Mouse (Mus musculus) spleen, embryonic (tissue): ENCODE measurements around the gene I0C0044D17Rik.

ENCODE experiments used
- CTCF ChIA-PET: fragments of 350-600 bp; sonication (Branson Sonifier 250); formaldehyde crosslinking; loops from one replicate; lab custom pipeline; 2022; lab: Charles Lee

Gene I0C0044D17Rik

GRCm38 (mm10) chr4:98831726-98832125 lies 8.1 kb upstream of the I0C0044D17Rik start:
- CTCF ChIA-PET: no interaction called here

GRCm38 (mm10) chr4:98826701-98827100 lies 3.1 kb upstream of the I0C0044D17Rik start:
- CTCF ChIA-PET: interaction anchor here (0.6 kb wide), 1 partner anchor 133 kb away, joined by 4 read pairs; no protein-coding TSS in a partner anchor

DNA sequence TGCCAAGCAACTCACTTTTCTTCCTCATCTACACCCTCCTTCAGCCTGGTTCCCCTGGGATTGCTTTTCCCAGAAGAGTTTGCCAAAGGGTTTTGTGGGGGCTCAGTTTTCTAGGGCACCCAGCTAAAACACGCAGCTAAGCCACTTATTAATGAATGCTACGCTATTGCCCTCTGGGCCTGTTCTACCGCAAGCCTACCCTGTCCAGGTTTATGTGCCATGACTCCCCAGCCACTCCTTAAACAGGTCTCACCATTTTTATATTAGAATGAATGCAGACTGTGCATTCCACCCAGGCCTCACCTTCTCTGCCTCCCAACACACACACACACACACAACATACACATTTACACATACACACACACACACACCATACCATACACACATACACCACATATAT lies 593 bp downstream of the I0C0044D17Rik start:
- CTCF ChIA-PET: no interaction called here

DNA sequence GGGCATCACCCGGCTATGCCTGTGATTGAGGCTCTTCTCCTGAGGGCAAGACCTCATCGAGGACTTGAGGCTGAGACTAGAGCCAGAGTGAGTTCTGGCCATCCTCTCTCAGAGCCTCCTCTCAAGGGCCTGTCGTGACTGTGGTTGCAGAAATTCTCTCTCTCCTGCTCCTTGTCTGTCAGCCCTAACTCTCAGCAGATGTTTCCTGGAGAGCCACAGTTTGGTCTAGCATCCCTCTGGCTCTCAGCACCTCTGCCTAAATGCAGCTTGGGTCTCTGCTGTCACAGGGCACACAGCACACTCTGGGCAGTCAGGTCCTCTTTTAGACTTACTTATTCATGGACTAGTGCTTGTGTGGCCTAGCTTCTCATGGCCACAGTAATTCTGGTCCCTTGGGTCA lies 1.2 kb downstream of the I0C0044D17Rik start:
- CTCF ChIA-PET: no interaction called here

DNA sequence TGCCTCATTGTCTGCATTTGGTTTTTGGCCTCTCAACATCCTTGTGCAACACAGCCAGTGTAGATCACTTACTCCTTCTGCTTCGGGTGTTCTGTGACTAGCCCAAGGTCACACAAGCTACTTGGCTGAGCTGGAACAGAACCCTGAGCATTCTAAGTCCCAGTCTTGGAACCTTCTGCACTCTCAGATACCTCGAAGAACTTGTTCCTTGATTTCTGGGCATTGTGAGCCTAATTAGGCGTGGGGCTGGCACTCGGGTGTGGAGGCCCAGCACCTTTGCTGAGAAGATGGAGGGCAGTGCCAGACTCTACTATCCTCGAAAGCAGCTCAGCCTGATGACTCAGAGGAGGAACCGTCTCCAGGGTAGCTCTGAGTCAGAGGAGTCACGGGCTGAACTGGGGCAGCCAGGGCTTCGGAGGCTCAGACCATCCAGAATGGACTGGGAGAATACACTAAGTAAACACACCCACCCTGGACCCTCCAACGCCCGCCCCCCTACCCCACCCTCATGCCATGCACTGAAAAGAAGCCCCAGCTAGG lies 4.4 kb downstream of the I0C0044D17Rik start:
- CTCF ChIA-PET: no interaction called here

GRCm38 (mm10) chr4:98817184-98817911 lies 6.3 kb downstream of the I0C0044D17Rik start, which contains the start of gene Kank4:
Kank4 (minus strand) TSS chr4:98817537.
- CTCF ChIA-PET: no interaction called here

- CTCF ChIA-PET: no interaction called here
These were observed 6.8 kb downstream of the I0C0044D17Rik start for GRCm38 (mm10) chr4:98816807-98817183.

DNA sequence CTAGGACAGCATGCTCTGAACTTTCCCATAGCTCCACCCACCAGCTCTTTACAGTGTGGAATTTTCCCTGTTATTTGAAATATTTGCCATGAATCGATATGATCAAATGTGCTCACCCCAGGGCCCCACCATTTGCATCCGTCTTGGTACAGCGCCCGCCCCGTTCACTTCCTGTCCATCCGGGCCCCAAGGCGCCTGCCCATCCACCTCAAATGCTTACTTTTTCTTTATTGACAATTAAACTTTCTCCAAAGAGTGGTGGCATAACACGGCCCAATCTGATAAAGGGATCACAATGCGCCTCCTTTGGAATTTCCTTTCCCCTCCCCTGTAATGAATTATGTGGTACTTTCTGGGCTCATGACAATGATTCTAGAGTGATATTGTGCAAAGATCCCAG lies 17.3 kb downstream of the I0C0044D17Rik start:
- CTCF ChIA-PET: no interaction called here

DNA sequence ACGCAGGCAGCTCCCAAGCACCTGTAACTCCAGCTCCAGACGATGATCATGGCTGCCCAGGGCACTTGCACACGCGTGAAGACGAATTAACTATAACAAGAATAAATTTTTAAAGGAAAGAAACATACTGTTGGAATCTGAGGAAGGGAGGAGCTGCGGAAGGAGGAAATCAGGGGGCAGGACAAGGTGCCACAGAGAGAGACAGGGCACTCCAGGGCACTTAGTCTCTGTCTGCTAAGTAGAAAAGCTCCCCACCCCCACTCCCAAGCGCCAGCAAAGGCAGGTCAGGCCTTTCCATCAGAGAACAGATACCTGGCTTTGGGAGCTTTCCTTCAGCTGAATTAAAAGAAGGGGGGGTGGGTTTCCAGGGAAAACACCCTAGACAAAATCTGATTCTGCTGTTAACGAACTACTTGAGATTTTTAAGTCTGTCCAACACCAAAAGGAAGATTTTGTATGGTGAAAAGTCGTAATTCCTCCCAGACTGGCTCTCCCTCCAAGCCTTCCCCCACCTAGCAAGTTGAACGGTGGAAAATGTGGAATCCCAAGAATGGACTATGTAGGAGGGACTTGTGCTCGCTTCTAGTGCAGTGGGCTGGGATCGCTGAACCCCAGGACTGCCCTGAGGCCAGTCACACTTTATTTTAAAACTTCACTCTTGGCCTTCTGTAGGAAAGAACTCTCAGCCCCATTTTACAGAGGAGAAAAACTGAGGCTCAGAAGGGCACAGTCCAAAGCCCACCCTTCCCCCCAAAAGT lies 18.2 kb downstream of the I0C0044D17Rik start:
- CTCF ChIA-PET: no interaction called here

- CTCF ChIA-PET: no interaction called here
These were observed 19.0 kb downstream of the I0C0044D17Rik start for GRCm38 (mm10) chr4:98804476-98805134.

DNA sequence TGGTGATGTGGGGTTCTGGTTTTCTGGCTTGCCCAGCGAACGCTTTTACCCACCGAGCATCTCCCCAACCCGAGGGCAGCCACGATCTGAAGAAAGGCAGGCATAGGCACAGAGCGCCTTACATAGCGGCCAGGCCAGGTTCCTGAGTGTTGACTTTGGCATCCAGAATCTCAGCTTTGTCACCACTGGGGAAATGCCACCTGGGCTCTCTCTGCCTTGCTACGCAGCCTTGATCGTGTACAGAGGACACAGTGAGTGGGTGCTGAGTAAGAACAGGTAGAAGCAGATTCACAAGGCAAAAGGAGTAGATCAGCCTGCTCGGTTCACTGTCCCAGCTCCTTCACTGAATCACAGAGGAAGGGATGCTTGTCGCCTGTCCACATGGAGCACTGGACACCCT lies 21.9 kb downstream of the I0C0044D17Rik start:
- CTCF ChIA-PET: no interaction called here

- CTCF ChIA-PET: no interaction called here
These were observed 22.8 kb downstream of the I0C0044D17Rik start for GRCm38 (mm10) chr4:98800824-98801223.

DNA sequence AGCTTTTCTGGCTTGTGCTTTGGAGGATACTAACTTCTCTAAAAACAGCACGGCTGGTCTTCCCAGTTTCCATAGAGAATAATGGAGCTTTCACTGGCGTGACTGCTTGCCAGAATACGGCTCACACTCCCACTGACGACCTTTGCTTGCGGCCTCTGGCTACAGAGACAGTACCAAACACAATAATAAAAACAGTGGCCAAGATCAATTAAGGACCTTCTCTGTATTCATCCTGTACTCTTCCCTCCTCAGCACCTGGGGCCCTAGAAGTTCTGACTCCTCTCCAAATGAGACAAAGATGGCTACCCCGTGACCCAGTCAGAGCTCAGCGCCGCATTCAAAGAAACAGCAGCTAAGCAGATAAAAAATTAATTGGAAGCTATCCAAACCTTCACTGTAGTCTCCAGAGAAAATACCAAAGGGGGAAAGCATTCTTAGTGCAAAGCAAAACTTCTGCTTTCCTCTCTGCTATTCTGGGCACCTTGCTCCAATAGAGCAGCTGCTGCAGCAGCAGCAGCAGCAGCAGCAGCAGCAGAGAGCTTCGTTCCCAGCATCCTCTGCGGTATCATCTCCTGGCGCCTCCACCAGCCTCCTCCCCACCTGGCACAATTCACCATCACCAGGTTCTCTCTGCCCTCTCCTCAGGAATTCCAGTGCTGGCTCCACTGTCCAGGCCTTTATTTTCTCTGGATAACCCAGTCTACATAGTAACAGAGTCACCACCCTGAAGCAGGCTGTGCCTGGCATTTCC lies 26.9 kb downstream of the I0C0044D17Rik start:
- CTCF ChIA-PET: no interaction called here

DNA sequence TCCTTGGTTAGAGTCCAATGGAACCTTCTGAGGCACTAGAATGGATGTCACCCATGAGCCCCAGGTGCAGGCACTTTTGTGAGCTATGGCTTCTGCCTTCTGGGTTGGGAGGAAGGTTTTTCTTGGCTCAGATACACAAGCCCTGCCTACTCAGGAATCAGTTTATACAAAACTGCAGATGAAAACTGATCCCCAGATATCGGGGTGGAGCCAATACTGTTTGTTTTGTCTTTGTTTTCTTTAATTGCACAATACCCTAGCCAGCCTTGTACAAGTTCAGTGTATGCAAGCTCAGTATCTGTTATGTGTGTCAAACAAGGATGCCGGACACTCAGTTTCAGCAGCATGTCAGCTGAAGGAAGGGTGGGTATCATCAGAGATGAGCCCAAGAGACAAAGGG lies 28.4 kb downstream of the I0C0044D17Rik start:
- CTCF ChIA-PET: no interaction called here

DNA sequence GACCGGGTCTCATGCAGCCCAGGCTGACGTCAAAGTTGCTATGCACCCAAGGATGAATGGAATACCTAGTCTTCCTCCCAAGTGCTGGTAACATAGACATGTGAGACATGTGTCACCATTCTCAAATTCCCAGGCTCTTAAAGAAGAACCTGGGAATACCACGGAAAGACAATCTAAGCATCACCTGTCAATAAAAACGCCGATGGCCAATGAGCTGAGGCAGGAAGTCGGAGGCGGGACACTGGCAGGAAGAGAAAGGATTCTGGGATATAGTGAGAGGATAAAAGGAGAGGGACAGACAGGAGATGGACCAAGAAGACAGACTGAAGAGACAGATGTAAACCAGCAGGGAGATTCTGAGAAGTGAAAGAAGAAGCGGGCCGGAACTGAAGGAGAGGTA lies 30.2 kb downstream of the I0C0044D17Rik start:
- CTCF ChIA-PET: no interaction called here

DNA sequence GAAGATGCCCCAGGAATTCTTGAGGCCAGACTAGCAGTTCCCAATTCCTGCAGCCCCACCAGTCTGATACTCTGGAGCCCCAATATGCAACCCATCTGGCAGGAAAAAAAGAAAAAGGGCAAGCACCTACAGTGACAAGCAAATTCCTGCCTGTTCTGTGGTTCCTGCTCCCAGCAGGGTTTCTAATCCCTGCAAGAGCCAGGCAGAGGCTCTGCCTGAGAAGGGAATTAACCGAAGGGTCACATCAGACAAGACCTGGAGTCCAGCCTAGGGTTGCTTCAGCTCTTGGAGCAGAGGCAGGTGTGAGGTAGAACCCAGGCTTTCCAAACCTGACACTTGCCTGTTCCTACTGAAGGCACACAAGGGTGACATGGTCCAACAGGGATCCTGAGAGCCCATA lies 32.9 kb downstream of the I0C0044D17Rik start:
- CTCF ChIA-PET: no interaction called here

DNA sequence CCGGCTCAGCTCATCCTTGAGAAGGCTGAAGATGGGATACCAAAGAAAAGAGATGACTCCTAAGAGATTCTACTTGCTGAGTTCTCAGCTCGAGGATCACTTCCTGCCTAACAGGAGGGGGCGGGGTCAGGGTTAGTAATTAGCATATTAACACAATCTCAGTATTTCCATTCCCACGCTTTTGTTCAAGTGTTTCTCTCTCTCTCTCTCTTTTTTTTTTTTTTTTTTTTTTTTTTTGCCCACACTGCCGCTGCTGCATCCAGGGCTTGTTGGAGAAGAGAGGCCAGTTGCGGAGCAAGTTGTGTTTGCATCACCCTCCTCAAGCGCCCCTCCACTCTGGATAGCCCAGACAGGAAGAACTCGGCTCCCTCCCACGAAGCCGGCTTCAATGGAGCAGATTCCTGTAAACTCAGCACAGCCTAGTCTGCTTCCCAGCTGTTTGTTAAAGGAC lies 33.8 kb downstream of the I0C0044D17Rik start:
- CTCF ChIA-PET: interaction anchor here (0.7 kb wide), 1 partner anchor 181 kb away, joined by 15 read pairs; no protein-coding TSS in a partner anchor

DNA sequence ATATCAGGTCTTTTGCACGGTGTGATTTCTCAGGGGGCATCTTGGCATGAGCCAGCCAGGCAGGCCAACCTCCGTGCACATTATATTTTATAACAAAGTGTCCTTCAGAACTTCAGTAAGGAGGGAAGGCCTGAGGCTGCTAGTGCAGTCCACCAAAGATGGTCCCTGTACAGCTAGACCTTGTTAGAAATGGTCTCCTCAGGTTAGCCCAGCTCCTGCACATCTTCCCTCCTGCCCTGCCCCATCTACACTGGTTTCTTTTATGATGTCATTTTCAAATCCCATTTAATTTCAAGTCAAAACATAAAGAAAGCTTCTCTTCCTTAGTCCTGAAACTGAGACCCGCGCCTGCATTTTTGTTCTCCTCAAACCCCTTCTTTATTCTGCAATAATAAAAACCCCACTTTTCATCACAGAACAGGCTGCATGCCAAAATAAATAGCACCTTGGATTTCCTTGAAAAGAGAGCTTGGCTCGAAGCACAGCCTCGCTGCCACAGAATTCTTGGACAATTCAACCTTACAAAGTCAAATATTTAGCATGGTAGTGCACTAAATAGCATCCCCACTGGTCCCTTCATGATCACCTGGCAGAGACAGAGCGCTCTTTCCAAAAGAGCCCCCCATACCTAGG lies 34.4 kb downstream of the I0C0044D17Rik start:
- CTCF ChIA-PET: interaction anchor here (0.5 to 0.7 kb wide), 2 partner anchors 182 to 1785 kb away, joined by 3 to 15 read pairs; no protein-coding TSS in a partner anchor

GRCm38 (mm10) chr4:98786281-98786680 lies 37.4 kb downstream of the I0C0044D17Rik start:
- CTCF ChIA-PET: no interaction called here

DNA sequence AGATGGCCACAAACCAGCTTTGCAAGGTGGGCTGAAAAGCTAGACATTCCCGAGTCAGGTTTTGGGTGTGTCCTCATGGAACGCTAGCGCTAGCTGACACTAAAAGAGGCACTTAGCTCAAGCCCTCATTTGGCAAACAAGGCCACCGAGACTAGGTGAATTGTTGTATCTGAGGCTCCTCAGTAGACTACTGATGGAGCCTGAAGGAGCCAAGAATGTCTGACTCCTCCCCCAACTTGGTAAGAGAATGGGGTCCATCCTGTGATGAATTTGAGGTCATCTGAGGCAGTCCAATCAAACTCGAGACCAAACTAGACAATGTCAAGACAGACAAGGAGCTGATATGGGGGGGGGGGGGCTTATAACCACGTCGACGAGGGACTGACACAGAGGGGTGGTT lies 37.8 kb downstream of the I0C0044D17Rik start:
- CTCF ChIA-PET: interaction anchor here (0.7 kb wide), 1 partner anchor 917 kb away, joined by 4 read pairs; no protein-coding TSS in a partner anchor

DNA sequence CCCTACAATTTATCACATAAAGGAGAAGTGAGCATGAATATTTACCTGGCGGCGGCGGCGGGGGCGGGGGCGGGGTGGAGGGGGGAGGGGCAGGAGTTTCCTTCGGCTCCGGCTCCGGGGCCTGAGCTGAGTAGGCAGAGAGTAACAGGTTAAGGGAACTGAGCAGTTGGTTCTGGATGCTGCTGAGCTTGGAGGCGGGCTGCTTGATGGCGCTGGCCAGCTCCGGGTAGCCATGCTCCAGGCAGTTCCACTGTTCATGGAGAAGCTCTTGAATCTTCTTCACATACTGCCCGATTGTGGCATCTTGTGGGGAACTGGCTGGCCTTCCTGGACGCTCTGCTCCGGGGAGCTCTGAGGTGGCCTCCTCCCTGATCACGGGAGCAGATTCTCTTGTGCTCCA lies 45.4 kb downstream of the I0C0044D17Rik start:
- CTCF ChIA-PET: no interaction called here
